Mouse (Mus musculus) B cell, adult 2 months (primary cell): ENCODE data around the gene Apeh.

Source experiments
- DNase-seq, 2 experiments: peaks; one replicate each; pipeline ENCODE4 v3.0.0; 2022

The Apeh gene

DNA sequence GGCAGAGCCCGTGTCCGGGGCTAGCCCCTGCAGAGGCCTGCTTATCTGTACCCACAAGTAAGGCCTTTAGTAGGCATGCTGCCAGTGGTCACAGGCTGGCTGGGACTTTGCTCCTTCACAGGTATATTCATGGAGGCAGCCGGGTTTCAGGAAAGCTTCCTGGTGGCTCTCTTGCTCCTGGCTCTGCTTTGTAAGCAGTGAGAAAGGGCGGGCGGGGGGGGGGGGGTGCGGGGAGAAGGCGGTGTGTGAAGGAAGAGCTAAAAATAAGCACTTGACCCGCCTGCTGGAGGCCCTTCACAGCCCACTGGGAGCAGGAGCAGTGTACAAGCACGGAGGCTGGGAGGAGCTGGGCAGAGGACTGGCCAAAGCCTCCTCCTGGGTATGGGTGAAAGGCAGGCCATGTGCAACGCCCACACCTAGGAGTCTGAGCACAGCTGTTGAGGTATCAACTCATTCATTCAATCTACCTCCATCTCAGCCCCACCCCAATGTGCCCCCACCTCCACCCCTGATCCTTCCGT is 25.5 kb upstream of the Apeh start:
- DNase-seq = no peak

GRCm38 (mm10) chr9:108117143-108117542 is 22.7 kb upstream of the Apeh start:
- DNase-seq = no peak

DNA sequence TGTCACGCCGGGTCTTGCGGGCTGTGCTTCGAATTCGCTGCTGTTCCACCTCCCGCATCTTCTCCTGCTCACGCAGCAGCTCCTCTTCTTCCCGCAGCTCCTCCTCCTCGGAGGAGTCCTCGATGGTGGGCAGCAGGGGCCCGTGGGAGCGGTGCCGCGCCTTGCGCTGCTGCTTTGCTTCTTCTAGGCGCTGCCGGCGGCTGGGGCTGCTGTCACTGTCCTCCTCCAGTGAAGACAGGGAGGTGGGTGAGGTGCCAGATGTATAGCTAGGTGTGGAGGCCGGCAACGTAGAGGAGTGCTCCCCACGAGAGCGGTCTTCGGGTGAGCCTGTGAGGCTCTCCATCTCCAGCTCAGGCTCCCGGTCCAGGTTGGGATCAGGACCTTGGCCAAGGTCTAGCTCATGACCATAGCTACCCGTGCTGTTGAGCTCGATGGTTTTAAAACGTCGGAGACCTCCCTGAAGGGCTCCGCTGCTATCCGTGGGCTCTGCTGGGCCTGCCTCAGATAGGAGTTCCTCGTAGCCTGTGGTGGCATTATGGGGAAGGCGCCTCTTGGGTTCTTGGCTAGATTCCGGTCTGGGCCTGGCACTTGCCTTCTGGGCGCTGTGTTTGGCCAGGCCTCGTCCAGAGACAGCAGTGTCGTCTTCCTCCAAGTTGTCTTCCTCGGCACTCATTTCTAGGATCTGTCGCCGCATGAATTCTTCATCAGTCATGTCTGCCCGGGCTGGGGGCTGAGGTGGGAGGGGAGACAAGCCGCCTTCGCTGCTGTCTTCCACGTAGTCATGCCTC is 21.1 kb upstream of the Apeh start:
- DNase-seq = no peak

- no peak for DNase-seq
Measured at GRCm38 (mm10) chr9:108112719-108113340, 18.4 kb upstream of the Apeh start.

DNA sequence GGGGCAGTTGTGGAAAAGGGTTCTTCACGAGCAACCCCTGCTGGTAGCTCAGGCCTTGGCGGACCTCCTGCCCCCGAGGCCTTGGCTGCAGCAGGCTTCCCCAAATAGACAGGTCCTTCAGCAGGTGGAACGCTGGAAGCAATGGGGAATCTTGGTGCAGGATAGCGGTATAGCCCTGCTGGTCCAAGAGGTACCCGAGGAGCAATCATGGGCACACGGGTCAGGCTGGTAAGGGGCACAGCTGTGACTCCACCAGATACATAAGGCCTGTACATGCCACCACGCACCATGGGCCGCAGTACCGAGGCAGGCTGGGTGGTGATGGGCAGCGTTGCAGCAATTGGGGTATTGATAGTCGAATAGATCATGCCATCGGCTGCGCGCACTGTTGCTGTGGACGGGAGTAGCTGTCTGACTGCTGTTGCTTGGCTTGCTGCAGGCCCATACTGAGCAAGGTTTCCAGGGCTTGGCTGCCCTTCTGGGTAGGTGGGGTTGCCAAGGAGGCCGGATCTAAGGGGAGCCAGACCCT is 17.3 kb upstream of the Apeh start:
- DNase-seq = no peak

GRCm38 (mm10) chr9:108111101-108111592 is 16.7 kb upstream of the Apeh start:
- no peak for DNase-seq

- DNase-seq = no peak
Measured at GRCm38 (mm10) chr9:108110160-108110559, 15.8 kb upstream of the Apeh start.

GRCm38 (mm10) chr9:108107867-108108266 is 13.5 kb upstream of the Apeh start:
- no peak for DNase-seq

DNA sequence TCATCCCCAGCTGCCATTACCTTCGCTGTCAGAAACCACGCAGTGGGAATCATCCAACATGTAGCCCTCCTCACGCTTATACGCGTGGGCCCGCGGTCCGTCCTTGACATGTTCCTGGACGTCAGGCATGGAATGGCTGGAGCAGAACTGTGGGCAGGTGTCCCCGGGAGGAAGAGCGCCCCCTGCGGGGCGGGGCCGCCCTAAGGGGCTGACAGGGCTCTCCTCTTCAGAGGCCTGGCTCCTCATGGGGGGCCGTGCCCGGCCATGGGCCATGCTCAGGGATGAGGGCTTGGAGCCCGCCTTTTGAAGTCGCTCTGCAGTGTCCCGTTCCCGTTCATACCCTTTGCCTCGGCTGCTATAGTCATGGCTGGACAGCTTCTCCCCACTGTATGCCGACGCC is 11.7 kb upstream of the Apeh start:
- no peak for DNase-seq

GRCm38 (mm10) chr9:108105549-108105863 is 11.1 kb upstream of the Apeh start:
- no peak for DNase-seq

GRCm38 (mm10) chr9:108104766-108105548 is 10.6 kb upstream of the Apeh start:
- DNase-seq = peak; percentile 25 to 37

- no peak for DNase-seq
Measured at GRCm38 (mm10) chr9:108099619-108100018, 5.2 kb upstream of the Apeh start.

GRCm38 (mm10) chr9:108095949-108096712 is 1.7 kb upstream of the Apeh start:
- DNase-seq = no peak

DNA sequence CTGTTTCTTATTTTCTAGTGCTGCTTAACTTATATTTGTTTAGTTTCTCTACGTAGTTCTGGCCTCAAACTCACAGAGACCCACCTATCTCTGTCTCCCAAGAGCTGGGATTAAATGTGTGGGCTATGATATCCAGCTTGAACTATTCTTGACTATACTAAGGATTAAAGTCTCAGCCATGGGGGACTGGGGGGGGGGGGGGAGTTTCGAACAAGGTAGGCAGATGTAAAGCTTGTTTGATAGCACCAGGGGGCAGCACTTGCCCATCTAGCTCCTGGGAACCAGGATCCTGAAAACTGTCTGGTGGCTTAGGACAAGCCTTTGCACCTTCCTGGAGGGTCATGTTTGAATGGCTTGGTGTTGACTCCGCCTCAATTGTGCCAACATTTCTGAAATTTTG is 1.1 kb upstream of the Apeh start:
- DNase-seq = peak; percentile 74

DNA sequence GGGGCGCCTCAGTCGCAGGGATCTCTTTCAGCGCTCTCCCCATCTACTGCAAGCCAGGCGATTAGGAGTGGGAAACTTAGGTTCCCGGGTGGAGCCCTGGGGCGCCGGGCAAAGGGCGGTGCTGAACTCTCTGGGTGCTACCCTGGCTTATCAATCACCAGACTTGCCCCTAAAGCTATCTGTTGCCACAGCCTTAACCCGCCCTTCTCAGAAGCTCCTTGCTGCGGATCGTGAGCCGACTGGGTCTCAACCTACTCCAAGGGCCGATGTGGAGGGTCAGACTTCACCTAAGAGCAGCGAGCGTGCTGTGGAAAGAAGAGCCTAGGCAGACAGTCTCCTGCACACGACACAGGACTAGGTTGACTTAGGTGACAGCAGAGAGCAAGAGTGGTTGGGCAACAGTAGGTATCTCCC is 599 bp upstream of the Apeh start:
- DNase-seq = peak; percentile 30

DNA sequence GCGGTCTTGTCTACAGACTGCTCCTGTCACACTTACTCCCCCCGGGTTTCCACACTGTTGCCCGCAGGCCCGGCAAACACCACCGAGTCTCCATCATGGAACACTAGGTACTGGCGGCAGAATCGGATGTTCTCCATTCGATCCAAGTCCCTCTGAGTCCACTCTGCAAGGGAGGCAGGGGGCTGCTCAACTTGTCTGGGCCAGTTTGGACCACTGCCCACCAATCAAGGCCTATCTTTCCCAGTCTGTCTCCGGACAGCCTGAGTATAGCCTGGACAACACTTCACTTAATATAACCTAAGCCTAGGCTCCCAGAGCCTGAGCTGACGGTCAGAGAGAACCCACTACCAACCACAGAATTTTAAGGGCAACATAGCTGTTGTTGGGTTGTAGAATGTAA is 820 bp downstream of the Apeh start:
- no peak for DNase-seq

- DNase-seq = no peak
Measured at GRCm38 (mm10) chr9:108090611-108091120, 3.7 kb downstream of the Apeh start.

DNA sequence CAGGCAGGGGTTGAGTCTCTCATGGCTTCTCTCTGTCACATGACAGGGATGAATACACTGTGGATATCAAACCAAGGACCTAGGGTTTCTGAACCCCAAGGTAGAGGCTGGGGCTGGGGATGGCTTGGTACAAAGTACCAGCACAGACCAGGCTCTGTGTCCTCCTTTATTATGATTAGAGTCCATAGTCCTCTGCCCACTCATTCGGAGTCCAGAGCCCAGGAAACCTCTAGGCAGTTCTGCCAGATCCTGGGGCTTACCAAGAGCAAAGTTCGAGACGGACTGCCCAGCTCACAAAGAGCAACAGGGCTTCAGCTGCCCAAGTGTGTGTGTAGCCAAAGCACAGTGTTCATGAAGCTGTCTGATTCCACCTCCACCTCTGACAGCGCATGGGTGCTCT is 9.1 kb downstream of the Apeh start:
- no peak for DNase-seq

- no peak for DNase-seq
Measured at GRCm38 (mm10) chr9:108083561-108083960, 10.8 kb downstream of the Apeh start.

DNA sequence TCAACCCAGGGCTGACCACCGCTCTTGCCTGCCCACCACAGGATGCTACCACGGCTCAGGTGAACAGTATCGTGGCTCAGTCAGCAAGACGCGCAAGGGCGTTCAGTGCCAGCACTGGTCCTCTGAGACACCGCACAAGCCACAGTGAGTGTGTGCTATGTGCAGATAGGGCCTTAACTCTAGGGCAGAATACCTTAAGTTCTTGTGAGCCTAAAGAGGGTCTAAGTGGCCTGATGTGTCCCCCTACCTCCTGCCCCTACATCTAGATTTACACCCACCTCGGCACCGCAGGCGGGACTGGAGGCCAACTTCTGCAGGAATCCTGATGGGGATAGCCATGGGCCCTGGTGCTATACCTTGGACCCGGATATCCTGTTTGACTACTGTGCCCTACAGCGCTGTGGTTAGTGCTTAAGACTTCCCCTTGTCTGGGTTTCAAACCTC is 11.4 kb downstream of the Apeh start, which contains the start of gene Rnf123:
TSS of gene Rnf123 (minus strand) at position 359 of the 444 bp plus-strand sequence.
- peak; percentile 36 to 41 for DNase-seq

- no peak for DNase-seq
Measured at GRCm38 (mm10) chr9:108082549-108082948, 11.9 kb downstream of the Apeh start.

- no peak for DNase-seq
Measured at GRCm38 (mm10) chr9:108080168-108080567, 14.2 kb downstream of the Apeh start, which contains the start of gene Mst1. Mst1 (plus strand) TSS chr9:108080436.
